30 mouse cellular contexts compared by ENCODE assay signal in genomic region chrX:10336816-10337215, GRCm38 (mm10).
DNase-seq lines count a peak whose midpoint lies in the region; ATAC-seq and TF ChIP-seq lines count a peak whose summit lies in the region.
"Had no signal": no experiment of that assay in that cellular context is flagged by ENCODE, and none has a peak within 500 bp of the region (broad histone marks: within the 10 kb centered on the region; RNA-seq: fewer than 3 reads in every experiment).

No protein-coding gene starts in this region.

- peak overlapping the region; percentile 8; the same call in 1 of the 2 replicates for H3K27ac ChIP-seq in gastrocnemius, adult 2 months
- peak overlapping the region; percentile 61; the same call in 1 of the 2 replicates for H3K27ac ChIP-seq in embryonic fibroblast, embryonic 13.5 days (ENCODE audit: insufficient read depth, low read length)
- no peak overlapping the region for H3K27ac ChIP-seq in intestine, postnatal 0 days (ENCODE audit: low read depth, low read length)
- H3K27ac ChIP-seq: embryonic facial prominence, embryonic 15.5 days; forebrain, embryonic 10.5 days; forebrain, embryonic 13.5 days; heart, embryonic 15.5 days; hindbrain, embryonic 10.5 days; hindbrain, embryonic 13.5 days; intestine, embryonic 15.5 days had no signal

- no peak overlapping the region for H3K4me2 ChIP-seq in intestine, postnatal 0 days (replicated peaks; ENCODE audit: low read depth)
- H3K4me2 ChIP-seq: embryonic facial prominence, embryonic 15.5 days; forebrain, embryonic 13.5 days; heart, embryonic 12.5 days; heart, embryonic 15.5 days; hindbrain, embryonic 13.5 days; intestine, embryonic 15.5 days had no signal

- TF ChIP-seq POLR2A in embryonic fibroblast, embryonic 13.5 days (IDR thresholded peaks at IDR 0.05; ENCODE audit: low read depth, low read length) = no peak

- H3K27me3 ChIP-seq in intestine, postnatal 0 days (replicated peaks; ENCODE audit: control insufficient read depth, insufficient read depth, low read length) = no peaks in the 10 kb centered on the region
- H3K27me3 ChIP-seq: embryonic facial prominence, embryonic 15.5 days; forebrain, embryonic 13.5 days; heart, embryonic 12.5 days; heart, embryonic 15.5 days; hindbrain, embryonic 13.5 days; intestine, embryonic 15.5 days had no signal

- no peak for TF ChIP-seq CTCF in gastrocnemius, adult 2 months (IDR thresholded peaks at IDR 0.05)
- TF ChIP-seq CTCF in embryonic fibroblast, embryonic 13.5 days (IDR thresholded peaks at IDR 0.05; ENCODE audit: borderline replicate concordance, insufficient read depth, low read length) = no peak
- TF ChIP-seq CTCF in intestine, postnatal 0 days (IDR thresholded peaks at IDR 0.05; ENCODE audit: low read depth) = no peak

- no peaks in the 10 kb centered on the region for H3K4me1 ChIP-seq in embryonic fibroblast, embryonic 13.5 days (ENCODE audit: control insufficient read depth, insufficient read depth, low read length)
- no peaks in the 10 kb centered on the region for H3K4me1 ChIP-seq in intestine, postnatal 0 days (replicated peaks; ENCODE audit: control insufficient read depth, insufficient read depth, low read length)
- H3K4me1 ChIP-seq: embryonic facial prominence, embryonic 15.5 days; forebrain, embryonic 10.5 days; forebrain, embryonic 13.5 days; heart, embryonic 12.5 days; heart, embryonic 15.5 days; hindbrain, embryonic 10.5 days; hindbrain, embryonic 13.5 days; intestine, embryonic 15.5 days had no signal

- no peak for ATAC-seq in intestine, postnatal 0 days
- ATAC-seq: activated CD4-positive, CD25-positive, alpha-beta regulatory T cell, adult 4 months; CD4-positive, CD25-positive, alpha-beta regulatory T cell, adult 4 months; forebrain, embryonic 13.5 days; forebrain, embryonic 16.5 days; hindbrain, embryonic 16.5 days; intestine, embryonic 15.5 days had no signal

- H3K4me3 ChIP-seq in gastrocnemius, adult 2 months = no peak overlapping the region
- H3K4me3 ChIP-seq in embryonic fibroblast, embryonic 13.5 days (ENCODE audit: insufficient read depth, low read length) = no peak overlapping the region
- no peak overlapping the region for H3K4me3 ChIP-seq in intestine, postnatal 0 days (ENCODE audit: low read depth, low read length)
- H3K4me3 ChIP-seq: embryonic facial prominence, embryonic 15.5 days; erythroblast, embryonic 14.5 days; forebrain, embryonic 10.5 days; forebrain, embryonic 13.5 days; heart, embryonic 12.5 days; heart, embryonic 15.5 days; hindbrain, embryonic 10.5 days; hindbrain, embryonic 13.5 days; intestine, embryonic 15.5 days had no signal

- intact Hi-C loops in gastrocnemius, adult 2 months (cut with DNase I) = no loop called here

- DNase-seq in gastrocnemius, adult 2 months = no peak
- DNase-seq in gastrocnemius, postnatal 25 days = no peak
- DNase-seq in 3T3-L1 (ENCODE audit: low read depth, low spot score) = peak; percentile 73
- DNase-seq in layer of hippocampus, adult 8-10 months (ENCODE audit: low spot score in 2 of 2) = no peak
- DNase-seq: adrenal gland, adult 8-10 months; adrenal gland, postnatal 25 days; cerebellum, adult 11-12 months; cerebellum, adult 8-10 months; cerebellum, postnatal 10 days; cerebellum, postnatal 36 days; embryo, embryonic 11 days; gastrocnemius, postnatal 14 days; heart, adult 18-20 months; heart, postnatal 10 days; heart, postnatal 36 days had no signal

- no peaks in the 10 kb centered on the region for H3K9me3 ChIP-seq in intestine, postnatal 0 days (ENCODE audit: control insufficient read depth)
- H3K9me3 ChIP-seq: embryonic facial prominence, embryonic 15.5 days; forebrain, embryonic 10.5 days; forebrain, embryonic 13.5 days; heart, embryonic 12.5 days; heart, embryonic 15.5 days; hindbrain, embryonic 10.5 days; hindbrain, embryonic 13.5 days; intestine, embryonic 15.5 days had no signal

- no peaks in the 10 kb centered on the region for H3K36me3 ChIP-seq in intestine, postnatal 0 days (ENCODE audit: control insufficient read depth, insufficient read depth)
- H3K36me3 ChIP-seq: embryonic facial prominence, embryonic 15.5 days; forebrain, embryonic 10.5 days; heart, embryonic 12.5 days; heart, embryonic 15.5 days; hindbrain, embryonic 10.5 days; hindbrain, embryonic 13.5 days; intestine, embryonic 15.5 days had no signal

- 61% methylated on average over 2 of the region's 2 CpGs for WGBS in intestine, postnatal 0 days

- H3K9ac ChIP-seq in intestine, postnatal 0 days (ENCODE audit: low read depth, low read length) = no peak overlapping the region
- H3K9ac ChIP-seq: embryonic facial prominence, embryonic 15.5 days; forebrain, embryonic 13.5 days; heart, embryonic 12.5 days; heart, embryonic 15.5 days; hindbrain, embryonic 13.5 days; intestine, embryonic 15.5 days had no signal
